Mouse (Mus musculus): ENCODE measurements around the gene Fermt2. TPM values are rescaled to one million over a fixed set of nuclear protein-coding genes. Genes with fewer than 3 reads are reported as not detected.
A peak's percentile ranks its signal among the peaks of the same experiment; 100 is the strongest.

Gene Fermt2
- polyA plus RNA-seq, 1 experiment from 2014 or later = 88.1 TPM

- H3K4me3 ChIP-seq (ENCODE audit: low read depth, low read length) = no peak overlapping the region
- DNase-seq (ENCODE audit: low spot score) (peak; percentile 38), ATAC-seq (ENCODE audit: low FRiP score) (peak; percentile 61)
- WGBS = 26% methylated on average over 10 of the region's 10 CpGs
- no peaks in the 10 kb centered on the region for H3K27me3 ChIP-seq (ENCODE audit: control insufficient read depth, insufficient read depth, low read length)
- H3K9ac ChIP-seq (ENCODE audit: low read depth, low read length) = peak overlapping the region; percentile 24; the same call in 1 of the 2 replicates
- no peak overlapping the region for H3K4me2 ChIP-seq (replicated peaks; ENCODE audit: low read depth, low read length)
- no peaks in the 10 kb centered on the region for H3K9me3 ChIP-seq (ENCODE audit: control insufficient read depth, low read length)
- peaks cover 4% of the 10 kb centered on the region; the same call in 1 of the 2 replicates for H3K4me1 ChIP-seq (replicated peaks; ENCODE audit: control insufficient read depth, insufficient read depth, low read length)
- H3K36me3 ChIP-seq (ENCODE audit: control insufficient read depth, insufficient read depth, low read length) = 0 out of 2 replicates have a peak, but pooled peaks cover 4% of the 10 kb centered on the region
- H3K27ac ChIP-seq (ENCODE audit: low read depth, low read length) = peak overlapping the region; percentile 68
Observed at GRCm38 (mm10) chr14:45462875-45463475, 66.9 kb downstream of the Fermt2 start.

GRCm38 (mm10) chr14:45462374-45462773 lies 67.5 kb downstream of the Fermt2 start:
- no peaks in the 10 kb centered on the region for H3K9me3 ChIP-seq (ENCODE audit: control insufficient read depth, low read length)
- ATAC-seq (ENCODE audit: low FRiP score) (peak; percentile 87), DNase-seq (ENCODE audit: low spot score) (peak; percentile 77)
- H3K4me2 ChIP-seq (replicated peaks; ENCODE audit: low read depth, low read length) = no peak overlapping the region
- no peak overlapping the region for H3K9ac ChIP-seq (ENCODE audit: low read depth, low read length)
- H3K4me1 ChIP-seq (replicated peaks; ENCODE audit: control insufficient read depth, insufficient read depth, low read length) = peaks cover 4% of the 10 kb centered on the region; the same call in 1 of the 2 replicates
- WGBS = 22% methylated on average over 6 of the region's 6 CpGs
- peak overlapping the region; percentile 68; the same call in 1 of the 2 replicates for H3K27ac ChIP-seq (ENCODE audit: low read depth, low read length)
- H3K27me3 ChIP-seq (ENCODE audit: control insufficient read depth, insufficient read depth, low read length) = no peaks in the 10 kb centered on the region
- H3K4me3 ChIP-seq (ENCODE audit: low read depth, low read length) = no peak overlapping the region
- H3K36me3 ChIP-seq (ENCODE audit: control insufficient read depth, insufficient read depth, low read length) = 0 out of 2 replicates have a peak, but pooled peaks cover 3% of the 10 kb centered on the region

GRCm38 (mm10) chr14:45461945-45462344 lies 68.0 kb downstream of the Fermt2 start:
- Histone ChIP-seq H3K27ac (ENCODE audit: low read depth, low read length) (no peak overlapping the region), H3K4me3 (ENCODE audit: low read depth, low read length) (no peak overlapping the region), H3K4me2 (replicated peaks; ENCODE audit: low read depth, low read length) (no peak overlapping the region), H3K27me3 (ENCODE audit: control insufficient read depth, insufficient read depth, low read length) (no peaks in the 10 kb centered on the region), H3K36me3 (ENCODE audit: control insufficient read depth, insufficient read depth, low read length) (0 out of 2 replicates have a peak, but pooled peaks cover 3% of the 10 kb centered on the region), H3K9ac (ENCODE audit: low read depth, low read length) (no peak overlapping the region), H3K4me1 (replicated peaks; ENCODE audit: control insufficient read depth, insufficient read depth, low read length) (peaks cover 4% of the 10 kb centered on the region), H3K9me3 (ENCODE audit: control insufficient read depth, low read length) (no peaks in the 10 kb centered on the region)
- ATAC-seq (ENCODE audit: low FRiP score) = 0 out of 2 replicates have a peak, but pooled peaks have one; percentile 2
- 88% methylated on average over 6 of the region's 6 CpGs for WGBS
- no peak for DNase-seq (ENCODE audit: low spot score)

GRCm38 (mm10) chr14:45460491-45460890 lies 69.4 kb downstream of the Fermt2 start:
- Histone ChIP-seq H3K4me3 (ENCODE audit: low read depth, low read length) (no peak overlapping the region), H3K9ac (ENCODE audit: low read depth, low read length) (no peak overlapping the region), H3K9me3 (ENCODE audit: control insufficient read depth, low read length) (no peaks in the 10 kb centered on the region), H3K27ac (ENCODE audit: low read depth, low read length) (no peak overlapping the region), H3K4me1 (replicated peaks; ENCODE audit: control insufficient read depth, insufficient read depth, low read length) (peaks cover 4% of the 10 kb centered on the region), H3K36me3 (ENCODE audit: control insufficient read depth, insufficient read depth, low read length) (0 out of 2 replicates have a peak, but pooled peaks cover 3% of the 10 kb centered on the region), H3K27me3 (ENCODE audit: control insufficient read depth, insufficient read depth, low read length) (no peaks in the 10 kb centered on the region), H3K4me2 (replicated peaks; ENCODE audit: low read depth, low read length) (no peak overlapping the region)
- no peak for ATAC-seq (ENCODE audit: low FRiP score)
- WGBS = 92% methylated on average over 10 of the region's 10 CpGs
- no peak for DNase-seq (ENCODE audit: low spot score)

GRCm38 (mm10) chr14:45459877-45460276 lies 70.0 kb downstream of the Fermt2 start:
- no peak for DNase-seq (ENCODE audit: low spot score)
- Histone ChIP-seq H3K9ac (ENCODE audit: low read depth, low read length) (no peak overlapping the region), H3K4me3 (ENCODE audit: low read depth, low read length) (no peak overlapping the region), H3K27me3 (ENCODE audit: control insufficient read depth, insufficient read depth, low read length) (no peaks in the 10 kb centered on the region), H3K36me3 (ENCODE audit: control insufficient read depth, insufficient read depth, low read length) (0 out of 2 replicates have a peak, but pooled peaks cover 3% of the 10 kb centered on the region), H3K4me1 (replicated peaks; ENCODE audit: control insufficient read depth, insufficient read depth, low read length) (peaks cover 4% of the 10 kb centered on the region), H3K27ac (ENCODE audit: low read depth, low read length) (no peak overlapping the region), H3K4me2 (replicated peaks; ENCODE audit: low read depth, low read length) (no peak overlapping the region), H3K9me3 (ENCODE audit: control insufficient read depth, low read length) (no peaks in the 10 kb centered on the region)
- ATAC-seq (ENCODE audit: low FRiP score) = no peak
- 94% methylated on average over 14 of the region's 14 CpGs for WGBS

GRCm38 (mm10) chr14:45457003-45457402 lies 72.9 kb downstream of the Fermt2 start:
- Histone ChIP-seq H3K36me3 (ENCODE audit: control insufficient read depth, insufficient read depth, low read length) (0 out of 2 replicates have a peak, but pooled peaks cover 3% of the 10 kb centered on the region), H3K4me1 (replicated peaks; ENCODE audit: control insufficient read depth, insufficient read depth, low read length) (no peaks in the 10 kb centered on the region; the same call in 1 of the 2 replicates), H3K27me3 (ENCODE audit: control insufficient read depth, insufficient read depth, low read length) (no peaks in the 10 kb centered on the region), H3K9me3 (ENCODE audit: control insufficient read depth, low read length) (no peaks in the 10 kb centered on the region), H3K4me2 (replicated peaks; ENCODE audit: low read depth, low read length) (no peak overlapping the region), H3K9ac (ENCODE audit: low read depth, low read length) (no peak overlapping the region), H3K27ac (ENCODE audit: low read depth, low read length) (no peak overlapping the region), H3K4me3 (ENCODE audit: low read depth, low read length) (no peak overlapping the region)
- ATAC-seq (ENCODE audit: low FRiP score) (no peak), DNase-seq (ENCODE audit: low spot score) (no peak)
- 90% methylated on average over 9 of the region's 9 CpGs for WGBS

GRCm38 (mm10) chr14:45456502-45456846 lies 73.4 kb downstream of the Fermt2 start:
- H3K4me1 ChIP-seq (replicated peaks; ENCODE audit: control insufficient read depth, insufficient read depth, low read length) = no peaks in the 10 kb centered on the region; the same call in 1 of the 2 replicates
- H3K27me3 ChIP-seq (ENCODE audit: control insufficient read depth, insufficient read depth, low read length) = no peaks in the 10 kb centered on the region
- ATAC-seq (ENCODE audit: low FRiP score) (peak; percentile 17; the same call in 1 of the 2 replicates), DNase-seq (ENCODE audit: low spot score) (no peak)
- no peak overlapping the region for H3K27ac ChIP-seq (ENCODE audit: low read depth, low read length)
- H3K4me2 ChIP-seq (replicated peaks; ENCODE audit: low read depth, low read length) = no peak overlapping the region
- WGBS = 0% methylated on average over 1 of the region's 1 CpGs
- H3K9me3 ChIP-seq (ENCODE audit: control insufficient read depth, low read length) = no peaks in the 10 kb centered on the region
- H3K9ac ChIP-seq (ENCODE audit: low read depth, low read length) = no peak overlapping the region
- 0 out of 2 replicates have a peak, but pooled peaks cover 3% of the 10 kb centered on the region for H3K36me3 ChIP-seq (ENCODE audit: control insufficient read depth, insufficient read depth, low read length)
- H3K4me3 ChIP-seq (ENCODE audit: low read depth, low read length) = no peak overlapping the region

GRCm38 (mm10) chr14:45455651-45456501 lies 74.0 kb downstream of the Fermt2 start:
- no peak overlapping the region for H3K27ac ChIP-seq (ENCODE audit: low read depth, low read length)
- WGBS = 71% methylated on average over 12 of the region's 12 CpGs
- no peak for ATAC-seq (ENCODE audit: low FRiP score)

More at GRCm38 (mm10) chr14:45455651-45456501, 74.0 kb downstream of the Fermt2 start:
- H3K9ac ChIP-seq (ENCODE audit: low read depth, low read length) = no peak overlapping the region
- no peak for DNase-seq (ENCODE audit: low spot score)
- H3K9me3 ChIP-seq (ENCODE audit: control insufficient read depth, low read length) = no peaks in the 10 kb centered on the region
- H3K4me1 ChIP-seq (replicated peaks; ENCODE audit: control insufficient read depth, insufficient read depth, low read length) = no peaks in the 10 kb centered on the region; the same call in 1 of the 2 replicates
- H3K27me3 ChIP-seq (ENCODE audit: control insufficient read depth, insufficient read depth, low read length) = no peaks in the 10 kb centered on the region
- H3K36me3 ChIP-seq (ENCODE audit: control insufficient read depth, insufficient read depth, low read length) = 0 out of 2 replicates have a peak, but pooled peaks cover 3% of the 10 kb centered on the region
- H3K4me3 ChIP-seq (ENCODE audit: low read depth, low read length) = no peak overlapping the region
- no peak overlapping the region for H3K4me2 ChIP-seq (replicated peaks; ENCODE audit: low read depth, low read length)

All from hindbrain, embryonic 11.5 days (tissue).